Mouse (Mus musculus) adrenal gland, postnatal 14 days (tissue): ENCODE measurements around the gene Olfr1414. TPM values are rescaled to one million over a fixed set of nuclear protein-coding genes. Genes with fewer than 3 reads are reported as not detected.
A peak's percentile ranks its signal among the peaks of the same experiment; 100 is the strongest.
"Not testable (repeated sequence)": the region's sequence is repeated elsewhere in the genome, so short reads cannot be mapped to it uniquely, and the experiment has no call there.

Experiments used
- DNase-seq: peaks from one replicate; pipeline ENCODE4 v3.0.0; 2021; ENCODE audit warnings: mixed read lengths
- long read RNA-seq, 2 experiments: library from polyadenylated mRNA; stranded (forward); transcript quantifications; one replicate each; pipeline ENCODE4 v2.0.0; 2021
- microRNA-seq, 2 experiments: library from miRNA; unstranded; fragments of <30 nt; microRNA quantifications; one replicate each; pipeline ENCODE4 v1.2.0; 2021
- total RNA-seq: library from RNA; stranded (reverse); gene quantifications from 2 replicates; pipeline ENCODE4 v1.2.3, GENCODE M21; 2021

The Olfr1414 gene
- total RNA-seq, result not detected in 2 replicates
- long read RNA-seq, experiment 1, result 0 reads
- long read RNA-seq, experiment 2, result 0 reads

- DNase-seq, result no peak
Measured at GRCm38 (mm10) chr1:92518561-92518960, at the start of gene Olfr1414. Olfr1414 (minus strand) TSS chr1:92518661.

GRCm38 (mm10) chr1:92545929-92546328 lies 27.5 kb upstream of the Olfr1414 start:
- DNase-seq, result peak; percentile 4

GRCm38 (mm10) chr1:92539071-92539470 lies 20.6 kb upstream of the Olfr1414 start:
- DNase-seq, result no peak

- no peak for DNase-seq
Measured at GRCm38 (mm10) chr1:92536972-92537371, 18.5 kb upstream of the Olfr1414 start.

GRCm38 (mm10) chr1:92523764-92524163 lies 5.3 kb upstream of the Olfr1414 start:
- no peak for DNase-seq

GRCm38 (mm10) chr1:92521376-92521775 lies 2.9 kb upstream of the Olfr1414 start:
- DNase-seq, result peak; percentile 61

- DNase-seq, result no peak
Measured at GRCm38 (mm10) chr1:92519046-92519445, 585 bp upstream of the Olfr1414 start.

GRCm38 (mm10) chr1:92515390-92515789 lies 3.1 kb downstream of the Olfr1414 start:
- peak; percentile 17 for DNase-seq

GRCm38 (mm10) chr1:92511646-92512045 lies 6.8 kb downstream of the Olfr1414 start:
- not testable (repeated sequence) for DNase-seq

GRCm38 (mm10) chr1:92496001-92496400 lies 22.5 kb downstream of the Olfr1414 start, which contains the start of gene Olfr1415:
Olfr1415 (minus strand) TSS chr1:92496101.
- no peak for DNase-seq

GRCm38 (mm10) chr1:92485013-92485412 lies 33.4 kb downstream of the Olfr1414 start, which contains the start of gene Olfr1416:
Olfr1416 (minus strand) TSS chr1:92485113.
- DNase-seq, result no peak

- no peak for DNase-seq
Measured at GRCm38 (mm10) chr1:92474066-92474578, 44.3 kb downstream of the Olfr1414 start.

- peak; percentile 96 for DNase-seq
Measured at GRCm38 (mm10) chr1:92473165-92474041, 45.1 kb downstream of the Olfr1414 start, which contains the start of gene Ndufa10. Ndufa10 (minus strand) TSS chr1:92473860.

- no peak for DNase-seq
Measured at GRCm38 (mm10) chr1:92468891-92469290, 49.6 kb downstream of the Olfr1414 start.

- DNase-seq, result no peak
Measured at GRCm38 (mm10) chr1:92458416-92458815, 60.0 kb downstream of the Olfr1414 start.

- no peak for DNase-seq
Measured at GRCm38 (mm10) chr1:92457758-92458157, 60.7 kb downstream of the Olfr1414 start.

Small RNAs within 50 kb of the gene (microRNA-seq; reads per million reads assigned to microRNA genes)
- 1.3 to 3.4 reads per million in 2 experiments for gene Mir6900

Other genes with a start within 250 kb of the Olfr1414 start
- gene Ndufa10, start 44.8 kb downstream of the Olfr1414 start, total RNA-seq, result 626 and 670 TPM in 2 replicates
- gene Olfr1416, start 33.5 kb downstream of the Olfr1414 start, total RNA-seq, result not detected in 2 replicates
- gene Olfr1415, start 22.6 kb downstream of the Olfr1414 start, total RNA-seq, result not detected in 2 replicates
- gene Olfr1413, start 52.7 kb upstream of the Olfr1414 start, total RNA-seq, result not detected in 2 replicates
- gene Olfr1412, start 67.1 kb upstream of the Olfr1414 start, total RNA-seq, result not detected in 2 replicates
- gene Olfr1411, start 75.8 kb upstream of the Olfr1414 start, total RNA-seq, result not detected in 2 replicates
- gene Olfr1410, start 87.1 kb upstream of the Olfr1414 start, total RNA-seq, result not detected in 2 replicates
- gene Olfr12, start 99.1 kb upstream of the Olfr1414 start, total RNA-seq, result not detected in 2 replicates
- gene Cops9, start 123.3 kb upstream of the Olfr1414 start, total RNA-seq, result 264 and 268 TPM in 2 replicates
- gene Otos, start 130.2 kb upstream of the Olfr1414 start, total RNA-seq, result not detected in 2 replicates